Mouse (Mus musculus): Measurements from ENCODE around the gene Tubd1. TPM values are rescaled to one million over a fixed set of nuclear protein-coding genes. Genes with fewer than 3 reads are reported as not detected.

Tubd1 gene
- polyA plus RNA-seq, 1 experiment from 2014 or later = 7.8 TPM

DNA sequence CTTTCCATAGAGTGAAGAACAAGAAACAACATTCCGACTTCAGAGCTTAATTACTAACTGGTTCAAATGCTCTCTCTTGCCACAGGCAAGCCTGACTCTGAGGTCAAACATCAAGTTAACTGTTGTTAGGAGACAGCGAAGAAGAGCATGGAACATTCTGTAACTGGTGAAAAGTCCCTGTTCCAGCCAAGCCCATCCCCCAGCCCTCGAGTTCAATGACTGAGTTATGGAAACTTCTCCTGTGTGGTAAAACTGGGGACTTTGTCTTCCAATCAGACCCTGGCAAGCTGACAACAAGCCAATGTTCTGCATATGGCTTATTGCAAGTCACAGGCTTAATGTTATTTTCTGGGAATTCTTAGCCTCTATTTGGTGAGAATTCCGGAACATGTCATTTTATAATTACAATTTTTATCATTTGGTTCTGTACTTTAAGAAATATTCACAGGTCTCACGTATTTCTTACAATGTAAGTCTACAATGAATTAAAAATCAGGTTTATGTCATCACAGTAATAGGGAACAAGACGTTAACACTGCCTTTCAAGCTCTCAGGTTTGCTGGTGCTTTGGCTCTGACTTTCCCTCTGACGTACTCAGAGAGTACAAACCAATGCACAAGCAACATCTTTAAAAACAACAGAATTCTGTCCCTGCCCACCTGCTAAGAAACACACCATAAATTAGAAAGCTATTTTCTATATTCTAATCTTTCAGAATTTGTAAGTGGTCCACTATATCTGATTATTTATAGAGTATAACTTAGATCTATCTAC is 51.6 kb downstream of the Tubd1 start:
- Histone ChIP-seq H3K36me3 (no peaks in the 10 kb centered on the region), H3K9me3 (no peaks in the 10 kb centered on the region), H3K9ac (no peak overlapping the region), H3K27me3 (no peaks in the 10 kb centered on the region), H3K4me2 (no peak overlapping the region), H3K4me1 (replicated peaks) (0 out of 2 replicates have a peak, but pooled peaks cover 5% of the 10 kb centered on the region), H3K4me3 (no peak overlapping the region), H3K27ac (replicated peaks) (no peak overlapping the region)
- no peak for ATAC-seq (ENCODE audit: low FRiP score, low read depth)
- WGBS = 83% methylated on average over 7 of the region's 7 CpGs

DNA sequence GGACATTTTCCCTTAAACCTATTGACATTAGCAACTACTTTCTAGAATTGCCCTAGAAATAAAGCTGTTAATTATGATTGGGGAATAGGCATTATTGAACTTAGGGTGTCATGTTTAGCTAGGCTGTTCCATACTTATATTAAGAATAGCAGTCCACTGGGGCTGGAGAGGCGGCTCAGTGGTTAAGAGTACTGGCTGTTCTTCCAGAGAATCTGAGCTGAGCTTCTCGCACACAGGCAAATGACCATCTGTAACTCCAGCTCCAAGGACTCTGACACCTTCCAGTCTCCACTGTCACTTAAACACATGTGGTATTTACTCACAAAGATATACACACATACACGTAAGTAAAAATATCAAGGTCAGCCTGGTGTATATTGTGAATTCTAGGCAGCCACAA is 52.2 kb downstream of the Tubd1 start:
- H3K4me2 ChIP-seq = no peak overlapping the region
- H3K9me3 ChIP-seq = no peaks in the 10 kb centered on the region
- no peak overlapping the region for H3K27ac ChIP-seq (replicated peaks)
- H3K4me1 ChIP-seq (replicated peaks) = 0 out of 2 replicates have a peak, but pooled peaks cover 5% of the 10 kb centered on the region
- no peak overlapping the region for H3K4me3 ChIP-seq
- H3K36me3 ChIP-seq = no peaks in the 10 kb centered on the region
- ATAC-seq (ENCODE audit: low FRiP score, low read depth) = no peak
- 95% methylated on average over 3 of the region's 3 CpGs for WGBS
- H3K9ac ChIP-seq = no peak overlapping the region
- no peaks in the 10 kb centered on the region for H3K27me3 ChIP-seq

DNA sequence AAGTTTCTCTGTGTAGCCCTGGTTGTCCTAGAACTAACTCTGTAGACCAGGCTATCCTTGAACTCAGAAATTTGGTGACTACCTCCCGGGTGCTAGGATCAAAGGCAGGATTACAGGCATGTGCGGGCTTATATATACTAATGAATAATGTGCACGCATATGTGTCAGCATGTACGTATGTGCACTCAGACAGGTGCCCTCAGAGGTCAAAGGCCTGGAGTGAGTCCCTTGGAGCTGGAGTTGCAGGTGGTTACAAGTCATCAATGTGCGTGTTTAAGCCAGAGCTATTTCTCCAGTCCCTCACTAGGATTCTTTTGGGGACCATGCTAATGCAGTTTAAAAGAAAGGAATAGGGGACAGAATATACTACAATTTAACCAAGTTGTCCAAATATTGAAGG is 53.4 kb downstream of the Tubd1 start:
- WGBS = 90% methylated on average over 5 of the region's 5 CpGs
- Histone ChIP-seq H3K4me3 (no peak overlapping the region), H3K27ac (replicated peaks) (no peak overlapping the region), H3K4me2 (no peak overlapping the region), H3K4me1 (replicated peaks) (0 out of 2 replicates have a peak, but pooled peaks cover 5% of the 10 kb centered on the region), H3K9me3 (no peaks in the 10 kb centered on the region), H3K9ac (no peak overlapping the region), H3K27me3 (no peaks in the 10 kb centered on the region), H3K36me3 (no peaks in the 10 kb centered on the region)
- ATAC-seq (ENCODE audit: low FRiP score, low read depth) = no peak

DNA sequence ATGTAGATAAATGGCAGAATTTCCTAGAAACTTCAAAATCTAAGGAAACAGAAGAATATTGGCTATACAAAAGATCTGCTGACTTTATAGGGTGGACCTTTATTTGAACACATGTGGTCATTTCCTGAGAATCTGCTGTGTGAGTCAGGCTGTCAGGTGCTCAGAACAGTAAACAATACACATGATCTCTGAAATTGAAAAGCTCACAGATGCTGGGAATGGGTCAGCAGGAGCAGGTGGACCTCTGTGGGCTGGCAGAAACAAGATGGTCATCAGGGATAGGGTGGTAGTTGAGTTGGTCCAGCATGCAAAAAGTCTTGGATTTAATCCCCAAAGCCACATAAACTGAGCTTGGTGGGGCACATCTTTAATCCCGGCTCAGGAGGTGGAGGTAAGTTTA is 53.8 kb downstream of the Tubd1 start:
- no peak overlapping the region for H3K9ac ChIP-seq
- H3K27me3 ChIP-seq = no peaks in the 10 kb centered on the region
- no peaks in the 10 kb centered on the region for H3K9me3 ChIP-seq
- no peaks in the 10 kb centered on the region for H3K36me3 ChIP-seq
- WGBS = 97% methylated on average over 1 of the region's 1 CpGs
- no peak for ATAC-seq (ENCODE audit: low FRiP score, low read depth)
- no peak overlapping the region for H3K4me3 ChIP-seq
- H3K4me2 ChIP-seq = no peak overlapping the region
- no peak overlapping the region for H3K27ac ChIP-seq (replicated peaks)
- H3K4me1 ChIP-seq (replicated peaks) = 0 out of 2 replicates have a peak, but pooled peaks cover 3% of the 10 kb centered on the region

DNA sequence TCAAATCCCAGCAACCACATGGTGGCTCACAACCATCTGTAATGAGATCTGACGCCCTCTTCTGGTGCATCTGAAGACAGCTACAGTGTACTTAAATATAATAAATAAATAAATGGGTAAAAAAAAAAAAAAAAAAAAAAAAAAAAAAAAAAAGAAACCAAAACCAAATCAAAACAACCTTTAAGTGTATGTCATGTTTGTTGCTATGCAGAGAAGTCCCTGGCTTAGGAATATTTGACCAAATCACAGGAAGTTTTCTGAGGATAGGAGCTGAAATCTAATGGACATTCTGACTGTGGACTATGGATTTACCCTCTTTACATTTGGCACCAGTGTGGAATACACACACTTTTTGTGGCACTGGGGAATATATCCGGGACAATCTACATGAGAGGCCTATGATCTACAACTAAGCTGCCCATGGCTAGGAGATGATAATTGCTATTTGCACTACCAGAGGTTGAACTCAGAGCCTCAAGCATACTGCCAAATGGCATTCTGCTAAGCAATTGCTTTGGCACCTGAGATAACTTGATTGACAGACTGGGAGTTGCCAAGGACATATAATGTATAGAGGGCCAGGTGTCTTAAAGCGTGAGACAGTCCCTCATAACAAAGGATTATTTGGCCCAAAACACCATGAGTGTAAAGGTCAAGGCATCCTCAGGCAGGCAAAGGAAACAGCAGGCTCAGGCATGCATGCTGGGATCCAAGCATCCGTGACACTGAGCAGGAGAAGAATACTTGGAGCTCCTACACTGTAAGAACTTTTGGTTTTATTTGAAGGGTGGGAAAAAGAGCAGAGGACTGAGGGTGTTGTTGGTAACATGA is 54.8 kb downstream of the Tubd1 start:
- no peaks in the 10 kb centered on the region for H3K4me1 ChIP-seq (replicated peaks)
- no peak overlapping the region for H3K4me2 ChIP-seq
- H3K9me3 ChIP-seq = no peaks in the 10 kb centered on the region
- H3K27me3 ChIP-seq = no peaks in the 10 kb centered on the region
- no peak overlapping the region for H3K9ac ChIP-seq
- WGBS = 76% methylated on average over 4 of the region's 4 CpGs
- no peak overlapping the region for H3K4me3 ChIP-seq
- H3K27ac ChIP-seq (replicated peaks) = no peak overlapping the region
- H3K36me3 ChIP-seq = no peaks in the 10 kb centered on the region
- no peak for ATAC-seq (ENCODE audit: low FRiP score, low read depth)

DNA sequence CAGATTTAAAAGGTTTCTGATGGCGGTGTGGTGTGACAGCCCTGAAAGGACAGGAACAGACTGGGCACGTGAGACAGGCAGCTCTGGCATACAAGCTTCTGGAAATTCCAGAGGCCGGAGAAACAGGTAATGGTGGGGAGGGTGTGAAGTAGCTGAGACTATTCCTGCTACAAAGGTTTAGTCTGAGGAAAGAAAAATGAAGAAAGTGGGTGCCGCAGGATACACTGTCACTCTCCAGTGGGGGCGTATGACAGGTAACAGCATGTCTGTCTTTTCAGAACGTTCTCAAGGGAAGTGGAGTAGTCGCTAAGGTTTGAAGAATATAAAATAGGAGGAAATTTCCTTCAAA is 55.4 kb downstream of the Tubd1 start:
- no peak for ATAC-seq (ENCODE audit: low FRiP score, low read depth)

DNA sequence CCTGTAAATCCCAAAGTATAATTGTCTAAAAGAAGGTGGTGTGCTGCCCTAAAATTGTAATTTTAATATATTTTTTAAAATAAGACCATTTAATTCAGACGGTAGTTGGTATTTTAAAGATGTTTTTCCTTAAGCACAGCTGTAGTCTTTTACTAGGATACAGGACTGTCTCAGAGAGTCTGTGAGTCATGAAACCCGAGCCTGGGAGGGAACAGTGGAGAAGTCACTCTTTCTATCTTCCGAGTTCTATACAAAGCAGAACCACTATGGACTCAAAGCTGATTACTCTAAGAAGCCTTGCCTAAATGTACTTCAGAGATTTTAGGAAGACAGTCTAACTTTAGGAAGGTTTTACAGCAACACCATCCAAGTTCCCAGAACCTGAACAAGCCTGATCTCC is 57.3 kb downstream of the Tubd1 start:
- no peak for ATAC-seq (ENCODE audit: low FRiP score, low read depth)
- WGBS = 76% methylated on average over 3 of the region's 3 CpGs
- Histone ChIP-seq H3K27me3 (no peaks in the 10 kb centered on the region), H3K4me1 (replicated peaks) (no peaks in the 10 kb centered on the region), H3K9ac (no peak overlapping the region), H3K4me3 (no peak overlapping the region), H3K36me3 (peaks cover 12% of the 10 kb centered on the region), H3K4me2 (no peak overlapping the region), H3K9me3 (no peaks in the 10 kb centered on the region), H3K27ac (replicated peaks) (no peak overlapping the region)

More for the DNA sequence above, 55.4 kb downstream of the Tubd1 start:
- Histone ChIP-seq H3K4me3 (no peak overlapping the region), H3K4me1 (replicated peaks) (no peaks in the 10 kb centered on the region), H3K4me2 (no peak overlapping the region), H3K9me3 (no peaks in the 10 kb centered on the region), H3K27me3 (no peaks in the 10 kb centered on the region), H3K9ac (no peak overlapping the region), H3K36me3 (no peaks in the 10 kb centered on the region), H3K27ac (replicated peaks) (no peak overlapping the region)
- WGBS = 97% methylated on average over 7 of the region's 7 CpGs

DNA sequence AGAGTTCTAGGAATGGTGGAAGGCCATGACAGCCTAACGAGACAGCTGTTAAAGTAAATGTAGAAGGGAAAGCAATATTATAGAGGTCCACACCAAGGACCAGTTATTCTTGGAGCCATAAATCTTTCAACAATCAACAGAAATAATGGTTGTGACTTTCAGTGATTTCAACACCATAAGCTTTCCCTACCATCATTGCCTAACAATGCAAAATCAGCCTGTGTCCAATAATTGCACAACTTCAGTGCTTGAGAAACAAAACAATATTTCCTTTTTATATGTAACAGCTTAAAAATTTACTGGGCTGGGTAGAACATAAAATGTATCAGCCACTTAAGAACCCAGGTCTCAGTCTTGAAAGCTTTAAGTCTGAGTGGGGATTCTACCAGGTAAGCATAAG is 58.9 kb downstream of the Tubd1 start:
- Histone ChIP-seq H3K4me3 (no peak overlapping the region), H3K4me2 (no peak overlapping the region), H3K27me3 (no peaks in the 10 kb centered on the region), H3K9me3 (no peaks in the 10 kb centered on the region), H3K9ac (no peak overlapping the region), H3K27ac (replicated peaks) (no peak overlapping the region), H3K4me1 (replicated peaks) (no peaks in the 10 kb centered on the region), H3K36me3 (peaks cover 12% of the 10 kb centered on the region)
- no peak for ATAC-seq (ENCODE audit: low FRiP score, low read depth)
- 95% methylated on average over 1 of the region's 1 CpGs for WGBS

DNA sequence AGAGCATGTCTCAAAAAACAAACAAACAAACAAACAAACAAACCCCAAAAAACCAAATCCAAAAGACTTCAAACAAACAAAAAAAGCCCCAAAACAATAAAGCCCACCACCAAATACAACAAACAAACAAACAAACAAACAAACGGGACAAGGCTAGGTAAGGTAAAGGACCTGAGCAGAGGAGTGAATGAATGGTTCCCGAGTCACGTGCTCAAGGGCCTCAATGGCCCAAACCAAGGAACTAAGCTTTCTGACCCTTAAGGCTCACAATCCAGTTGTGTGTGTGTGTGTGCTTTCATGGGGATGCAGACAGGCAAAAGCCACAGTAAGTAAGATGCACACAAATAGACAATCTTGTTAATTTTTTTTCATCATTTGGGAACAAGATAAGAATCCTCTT is 59.5 kb downstream of the Tubd1 start:
- WGBS = 96% methylated on average over 3 of the region's 3 CpGs
- H3K4me2 ChIP-seq = no peak overlapping the region
- H3K27ac ChIP-seq (replicated peaks) = no peak overlapping the region
- no peaks in the 10 kb centered on the region for H3K27me3 ChIP-seq
- H3K9me3 ChIP-seq = no peaks in the 10 kb centered on the region
- ATAC-seq (ENCODE audit: low FRiP score, low read depth) = no peak
- H3K36me3 ChIP-seq = peaks cover 12% of the 10 kb centered on the region
- no peak overlapping the region for H3K4me3 ChIP-seq
- no peak overlapping the region for H3K9ac ChIP-seq
- H3K4me1 ChIP-seq (replicated peaks) = no peaks in the 10 kb centered on the region

DNA sequence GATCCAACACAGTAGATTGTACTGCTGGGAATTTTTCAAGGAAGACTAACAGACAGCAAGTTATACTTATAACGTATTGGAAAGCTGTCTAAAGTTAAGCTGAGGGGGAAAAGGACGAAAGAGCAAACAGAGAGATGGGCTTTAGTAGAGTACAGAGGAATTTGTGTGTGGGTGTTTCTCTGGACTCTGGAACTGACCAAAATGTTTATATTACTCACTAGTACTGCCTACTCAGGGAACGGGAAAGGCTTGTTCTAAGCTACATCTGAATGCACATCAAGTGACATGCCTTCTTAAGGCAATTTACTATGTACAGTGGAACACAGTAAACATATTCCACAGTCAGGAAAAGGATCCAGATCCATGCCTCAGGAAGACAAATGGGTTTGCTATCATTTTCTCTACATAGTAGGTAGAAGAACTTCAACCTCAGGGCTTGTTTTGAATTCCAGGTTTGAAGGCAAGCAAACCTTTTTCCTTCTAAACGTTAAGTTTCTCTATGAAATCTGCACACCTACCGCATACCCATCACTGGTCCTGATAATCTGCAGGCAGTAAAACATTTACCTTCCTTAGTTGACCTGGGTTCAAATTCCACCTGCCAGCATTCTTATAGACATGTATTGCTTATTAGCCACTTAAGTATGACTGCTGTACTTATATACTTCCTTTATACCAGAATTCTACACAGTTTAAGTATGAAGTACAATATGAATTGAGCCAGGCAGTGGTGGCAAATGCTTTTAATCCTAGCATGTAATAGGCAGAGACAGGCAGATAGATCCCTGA is 60.1 kb downstream of the Tubd1 start:
- H3K9me3 ChIP-seq = no peaks in the 10 kb centered on the region
- 90% methylated on average over 5 of the region's 5 CpGs for WGBS
- H3K27ac ChIP-seq (replicated peaks) = no peak overlapping the region
- no peak overlapping the region for H3K4me3 ChIP-seq
- no peak for ATAC-seq (ENCODE audit: low FRiP score, low read depth)
- H3K36me3 ChIP-seq = peaks cover 12% of the 10 kb centered on the region
- H3K4me1 ChIP-seq (replicated peaks) = no peaks in the 10 kb centered on the region
- no peaks in the 10 kb centered on the region for H3K27me3 ChIP-seq
- H3K9ac ChIP-seq = no peak overlapping the region
- no peak overlapping the region for H3K4me2 ChIP-seq

DNA sequence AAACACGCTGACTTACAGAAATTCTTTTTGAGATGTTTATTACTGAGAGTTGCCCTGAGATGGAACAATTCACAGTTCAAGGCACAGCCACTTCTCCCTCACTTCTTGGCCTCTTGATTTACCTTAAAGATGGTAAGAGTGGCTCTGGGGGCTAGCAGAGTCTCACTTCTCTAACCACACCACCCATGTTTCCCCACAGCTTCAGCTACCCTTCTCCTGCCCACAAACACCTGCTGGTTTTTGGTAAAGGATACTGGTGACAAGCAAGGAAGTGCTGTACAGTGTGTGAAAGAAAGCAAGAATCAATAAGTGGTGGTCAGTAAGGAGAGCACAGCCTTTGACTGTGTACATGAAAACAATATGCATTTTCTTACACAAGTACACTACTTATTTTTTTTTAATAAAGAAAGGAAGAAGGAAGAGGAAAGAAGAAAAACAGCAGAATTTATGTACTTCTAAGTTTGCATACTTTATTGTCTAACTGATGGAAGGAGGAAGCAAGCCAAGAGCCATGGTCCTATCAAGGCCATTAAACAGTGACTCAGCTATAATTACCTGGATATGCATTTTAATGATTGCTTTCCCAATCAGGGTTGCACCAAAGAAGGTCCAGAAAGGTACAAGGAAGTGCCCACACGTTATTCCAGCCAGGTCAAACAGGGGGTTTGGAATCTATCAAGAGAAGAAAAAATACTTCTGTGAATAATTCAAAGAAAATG is 62.0 kb downstream of the Tubd1 start:
- Histone ChIP-seq H3K27me3 (no peaks in the 10 kb centered on the region), H3K4me3 (no peak overlapping the region), H3K36me3 (peaks cover 12% of the 10 kb centered on the region), H3K9ac (no peak overlapping the region), H3K4me1 (replicated peaks) (no peaks in the 10 kb centered on the region), H3K27ac (replicated peaks) (no peak overlapping the region), H3K9me3 (no peaks in the 10 kb centered on the region), H3K4me2 (no peak overlapping the region)
- 95% methylated on average over 2 of the region's 2 CpGs for WGBS
- no peak for ATAC-seq (ENCODE audit: low FRiP score, low read depth)

Data from hindbrain, embryonic 15.5 days (tissue).